Mouse (Mus musculus): ENCODE results near the gene Men1.

- TF ChIP-seq CTCF (IDR thresholded peaks at IDR 0.05; ENCODE audit: low read depth, low read length): peak; percentile 72
- TF ChIP-seq POLR2A (IDR thresholded peaks at IDR 0.05; ENCODE audit: borderline replicate concordance, low read depth, low read length): no peak
Measured at GRCm38 (mm10) chr19:6306586-6306985, 28.2 kb upstream of the Men1 start.
